Mouse (Mus musculus) kidney, postnatal 0 days (tissue): ENCODE measurements around the gene Vsig1. TPM values are rescaled to one million over a fixed set of nuclear protein-coding genes. Genes with fewer than 3 reads are reported as not detected.

ENCODE experiments used
- ATAC-seq: fragments of 200-750 bp; cut with Nextera tagmentation; replicated peaks from 2 replicates; pipeline ENCODE4 v1.8.0; 2017; ENCODE audit warnings: low read depth, moderate number of reproducible peaks, moderate TSS enrichment, moderate library complexity; ENCODE audit not compliant: low FRiP score
- DNase-seq: peaks from one replicate; pipeline ENCODE4 v3.0.0-alpha.2; 2016; ENCODE audit warnings: low spot score
- H3K27ac ChIP-seq: fragments of 300-500 bp; sonication (generic); 2 replicates; pipeline ENCODE4 v1.5.1; 2014; ENCODE audit warnings: mild to moderate bottlenecking
- H3K27me3 ChIP-seq: fragments of 300-500 bp; sonication (generic); 2 replicates; pipeline ENCODE4 v1.6.1; 2014; ENCODE audit warnings: low read length, mixed read lengths; ENCODE audit not compliant: insufficient read depth
- H3K36me3 ChIP-seq: fragments of 300-500 bp; sonication (generic); 2 replicates; pipeline ENCODE4 v1.6.1; 2014; ENCODE audit warnings: low read length, mixed read lengths; ENCODE audit not compliant: insufficient read depth
- H3K4me1 ChIP-seq: fragments of 300-500 bp; sonication (generic); replicated peaks from 2 replicates; pipeline ENCODE4 v1.6.1; 2014; ENCODE audit warnings: antibody characterized with exemption, low read length, mixed read lengths; ENCODE audit not compliant: insufficient read depth
- H3K4me2 ChIP-seq: fragments of 300-500 bp; sonication (generic); 2 replicates; pipeline ENCODE4 v1.6.1; 2014; ENCODE audit warnings: mild to moderate bottlenecking, low read length, moderate library complexity, mixed read lengths
- H3K4me3 ChIP-seq: fragments of 300-500 bp; sonication (generic); replicated peaks from 2 replicates; pipeline ENCODE4 v1.5.1; 2014; ENCODE audit warnings: low read depth, low read length
- H3K9ac ChIP-seq: fragments of 300-500 bp; sonication (generic); 2 replicates; pipeline ENCODE4 v1.6.1; 2014; ENCODE audit warnings: low read depth, low read length
- H3K9me3 ChIP-seq: fragments of 300-500 bp; sonication (generic); replicated peaks from 2 replicates; pipeline ENCODE4 v1.6.1; 2016; ENCODE audit warnings: low read length, inconsistent platforms, mixed read lengths
- CTCF ChIP-seq: IDR thresholded peaks from 2 replicates; pipeline ENCODE4 v1.5.1; 2016; ENCODE audit warnings: antibody characterized with exemption, low read depth, mild to moderate bottlenecking, moderate library complexity
- WGBS: fragments of 180-500 bp; shearing (Covaris S2); extraction: QIAGEN DNeasy Blood & Tissue Kit; methylation state at CpG from one replicate; pipeline ENCODE4 v1.1.7; 2014; 5-methylcytosine and 5-hydroxymethylcytosine counted together
- polyA plus RNA-seq: library from polyadenylated mRNA; unstranded; fragments of >200 nt; fragmentation: Nextera tagmentation; extraction: Ambion mirVana; gene quantifications from 2 replicates; pipeline ENCODE4 v1.2.1, GENCODE M21; 2015

Gene Vsig1
- polyA plus RNA-seq: 0.74 and 0.77 TPM in 2 replicates

- Histone ChIP-seq H3K36me3 (no peaks in the 10 kb centered on the region), H3K9me3 (no peaks in the 10 kb centered on the region), H3K4me2 (no peak within 1 kb of the TSS), H3K4me1 (no peaks in the 10 kb centered on the region), H3K4me3 (no peak within 1 kb of the TSS), H3K27me3 (no peaks in the 10 kb centered on the region), H3K27ac (no peak within 1 kb of the TSS), H3K9ac (no peak within 1 kb of the TSS)
- DNase-seq (no peak), ATAC-seq (no peak)
- WGBS: 65% methylated on average over 7 of the region's 7 CpGs
- no peak for TF ChIP-seq CTCF
These were observed at the start of gene Vsig1 for GRCm38 (mm10) chrX:140907360-140907759. TSS of gene Vsig1 (plus strand) at chrX:140907608.

- DNase-seq: no peak
- no peaks in the 10 kb centered on the region for H3K36me3 ChIP-seq
- H3K9ac ChIP-seq: no peak overlapping the region
- no peak for TF ChIP-seq CTCF
- H3K4me3 ChIP-seq: no peak overlapping the region
- no peak for ATAC-seq
- H3K4me2 ChIP-seq: no peak overlapping the region
- no peaks in the 10 kb centered on the region for H3K9me3 ChIP-seq
- H3K4me1 ChIP-seq: no peaks in the 10 kb centered on the region
- H3K27ac ChIP-seq: no peak overlapping the region
- 93% methylated on average over 6 of the region's 6 CpGs for WGBS
- no peaks in the 10 kb centered on the region for H3K27me3 ChIP-seq
These were observed 44.6 kb upstream of the Vsig1 start for GRCm38 (mm10) chrX:140862760-140863159.

DNA sequence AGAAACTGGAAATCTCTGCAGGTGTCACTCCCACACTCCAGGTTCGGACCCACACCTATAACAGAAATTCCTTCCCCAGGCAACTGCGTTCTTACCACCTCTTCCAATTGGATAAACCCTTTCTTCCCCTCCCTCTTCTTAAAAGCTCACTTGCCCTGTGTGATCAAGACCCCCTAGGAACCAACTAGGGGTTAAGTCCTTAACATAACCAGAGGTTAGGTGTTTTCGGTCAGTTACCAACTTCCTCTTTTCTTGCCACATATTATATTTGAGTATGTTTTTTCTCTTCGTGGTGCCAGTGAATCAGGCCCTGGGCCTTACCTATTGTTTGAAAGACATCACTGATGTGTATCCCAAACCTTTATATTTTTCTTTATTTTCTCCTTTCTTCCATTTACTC is 44.0 kb upstream of the Vsig1 start:
- no peaks in the 10 kb centered on the region for H3K36me3 ChIP-seq
- H3K4me3 ChIP-seq: no peak overlapping the region
- no peaks in the 10 kb centered on the region for H3K27me3 ChIP-seq
- ATAC-seq (no peak), DNase-seq (no peak)
- no peaks in the 10 kb centered on the region for H3K9me3 ChIP-seq
- 82% methylated on average over 4 of the region's 4 CpGs for WGBS
- no peak for TF ChIP-seq CTCF
- no peak overlapping the region for H3K9ac ChIP-seq
- H3K4me2 ChIP-seq: no peak overlapping the region
- no peaks in the 10 kb centered on the region for H3K4me1 ChIP-seq
- no peak overlapping the region for H3K27ac ChIP-seq

DNA sequence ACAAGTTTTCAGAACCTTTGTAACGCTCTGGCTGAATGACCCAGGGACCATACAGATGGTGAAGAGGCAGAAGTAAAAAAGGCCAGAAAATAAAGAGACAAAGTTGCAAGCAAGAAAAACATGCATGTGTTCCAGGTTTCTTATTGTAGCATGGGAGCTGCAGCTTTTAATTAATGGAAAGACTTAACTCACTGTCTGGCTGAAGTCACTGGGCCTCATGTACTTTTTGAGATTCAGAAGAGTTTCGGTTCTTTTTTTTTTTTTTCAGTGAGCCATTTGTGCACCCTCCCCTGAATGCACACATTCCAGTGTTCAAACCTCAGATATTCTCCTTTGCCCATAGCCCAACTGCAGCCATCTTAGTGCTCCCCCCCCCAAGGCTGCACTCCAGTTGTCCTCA is 20.2 kb upstream of the Vsig1 start:
- ATAC-seq (no peak), DNase-seq (no peak)
- no peak for TF ChIP-seq CTCF
- H3K4me1 ChIP-seq: no peaks in the 10 kb centered on the region
- H3K36me3 ChIP-seq: no peaks in the 10 kb centered on the region
- H3K4me2 ChIP-seq: no peak overlapping the region
- H3K27me3 ChIP-seq: no peaks in the 10 kb centered on the region
- H3K9me3 ChIP-seq: no peaks in the 10 kb centered on the region
- 69% methylated on average over 2 of the region's 2 CpGs for WGBS
- H3K9ac ChIP-seq: no peak overlapping the region
- H3K27ac ChIP-seq: no peak overlapping the region
- H3K4me3 ChIP-seq: no peak overlapping the region

DNA sequence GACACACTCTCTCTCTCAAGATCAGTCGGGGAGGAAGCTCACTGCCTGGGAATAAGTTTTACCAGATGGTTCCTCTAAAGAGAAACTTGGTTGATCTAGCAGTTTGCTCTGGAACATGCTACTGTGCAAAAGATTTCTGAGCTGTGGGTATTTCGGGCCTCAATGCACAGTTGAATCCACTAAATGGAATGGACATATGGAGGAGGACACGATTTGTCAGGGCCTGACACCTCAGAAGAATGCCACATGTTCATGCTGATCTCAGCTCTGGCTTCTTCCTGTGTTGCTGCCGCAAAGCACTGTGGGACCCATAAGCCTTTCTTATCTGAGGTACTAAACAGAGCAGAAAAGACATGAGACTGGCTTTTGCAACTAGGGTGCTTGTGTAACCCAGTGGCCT is 15.6 kb upstream of the Vsig1 start:
- Histone ChIP-seq H3K4me2 (no peak overlapping the region), H3K9ac (no peak overlapping the region), H3K27ac (no peak overlapping the region), H3K27me3 (no peaks in the 10 kb centered on the region), H3K4me1 (no peaks in the 10 kb centered on the region), H3K4me3 (no peak overlapping the region), H3K36me3 (no peaks in the 10 kb centered on the region), H3K9me3 (no peaks in the 10 kb centered on the region)
- WGBS: 79% methylated on average over 4 of the region's 4 CpGs
- ATAC-seq: no peak
- no peak for DNase-seq
- TF ChIP-seq CTCF: no peak

GRCm38 (mm10) chrX:140903487-140903886 is 3.9 kb upstream of the Vsig1 start:
- TF ChIP-seq CTCF: no peak
- no peaks in the 10 kb centered on the region for H3K4me1 ChIP-seq
- H3K9ac ChIP-seq: no peak overlapping the region
- ATAC-seq: no peak
- WGBS: 83% methylated on average over 3 of the region's 3 CpGs
- H3K27ac ChIP-seq: no peak overlapping the region
- no peaks in the 10 kb centered on the region for H3K9me3 ChIP-seq
- no peak for DNase-seq
- H3K27me3 ChIP-seq: no peaks in the 10 kb centered on the region
- H3K4me3 ChIP-seq: no peak overlapping the region
- H3K4me2 ChIP-seq: no peak overlapping the region
- H3K36me3 ChIP-seq: no peaks in the 10 kb centered on the region

- ATAC-seq (no peak), DNase-seq (no peak)
- H3K4me2 ChIP-seq: no peak overlapping the region
- no peaks in the 10 kb centered on the region for H3K9me3 ChIP-seq
- H3K36me3 ChIP-seq: no peaks in the 10 kb centered on the region
- no peak for TF ChIP-seq CTCF
- no peak overlapping the region for H3K9ac ChIP-seq
- 78% methylated on average over 6 of the region's 6 CpGs for WGBS
- no peaks in the 10 kb centered on the region for H3K4me1 ChIP-seq
- no peak overlapping the region for H3K27ac ChIP-seq
- H3K4me3 ChIP-seq: no peak overlapping the region
- no peaks in the 10 kb centered on the region for H3K27me3 ChIP-seq
These were observed 13.9 kb downstream of the Vsig1 start for GRCm38 (mm10) chrX:140921321-140921720.
